Mouse (Mus musculus) brain, embryonic 14.5 days (tissue): ENCODE results near the gene Slc35f4.

Source experiments
- CTCF ChIP-seq: fragments of 200-500 bp; IDR thresholded peaks from 2 replicates; pipeline ENCODE4 v1.5.1; 2012; ENCODE audit warnings: inconsistent platforms, mild to moderate bottlenecking, moderate library complexity, borderline replicate concordance; ENCODE audit not compliant: insufficient read depth, insufficient read length; ENCODE audit errors: extremely low read depth
- POLR2A ChIP-seq: fragments of 200-500 bp; IDR thresholded peaks from 2 replicates; pipeline ENCODE4 v1.6.1; 2012; ENCODE audit warnings: mild to moderate bottlenecking, inconsistent platforms, borderline replicate concordance; ENCODE audit not compliant: poor library complexity, insufficient read depth, insufficient read length, severe bottlenecking; ENCODE audit errors: extremely low read depth

GRCm38 (mm10) chr14:49568369-49568768, 42.5 kb upstream of the Slc35f4 start:
- TF ChIP-seq POLR2A (no peak), CTCF (no peak)
